Mouse (Mus musculus) C2C12 (cell line): ENCODE measurements around the gene Ccrl2.

Source experiments
- CTCF ChIP-seq: IDR thresholded peaks from one replicate; pipeline ENCODE4 v1.5.1; 2011; ENCODE audit not compliant: control insufficient read depth, insufficient read depth, insufficient read length
- MAX ChIP-seq: IDR thresholded peaks from one replicate; pipeline ENCODE4 v1.6.1; 2011; ENCODE audit warnings: mild to moderate bottlenecking, control low read depth
- MYOD1 ChIP-seq: IDR thresholded peaks from one replicate; pipeline ENCODE4 v1.6.1; 2011; ENCODE audit warnings: low read depth; ENCODE audit not compliant: control insufficient read depth, insufficient read length
- MYOG ChIP-seq: IDR thresholded peaks from one replicate; pipeline ENCODE4 v1.6.1; 2011; ENCODE audit not compliant: control insufficient read depth, insufficient read length; ENCODE audit errors: extremely low read depth

GRCm38 (mm10) chr9:111097543-111097942, 40.2 kb upstream of the Ccrl2 start:
- TF ChIP-seq MYOG (no peak), MAX (no peak), CTCF (no peak), MYOD1 (no peak)
